ENCODE assay signal across 8 mouse cellular contexts in the genomic region with DNA sequence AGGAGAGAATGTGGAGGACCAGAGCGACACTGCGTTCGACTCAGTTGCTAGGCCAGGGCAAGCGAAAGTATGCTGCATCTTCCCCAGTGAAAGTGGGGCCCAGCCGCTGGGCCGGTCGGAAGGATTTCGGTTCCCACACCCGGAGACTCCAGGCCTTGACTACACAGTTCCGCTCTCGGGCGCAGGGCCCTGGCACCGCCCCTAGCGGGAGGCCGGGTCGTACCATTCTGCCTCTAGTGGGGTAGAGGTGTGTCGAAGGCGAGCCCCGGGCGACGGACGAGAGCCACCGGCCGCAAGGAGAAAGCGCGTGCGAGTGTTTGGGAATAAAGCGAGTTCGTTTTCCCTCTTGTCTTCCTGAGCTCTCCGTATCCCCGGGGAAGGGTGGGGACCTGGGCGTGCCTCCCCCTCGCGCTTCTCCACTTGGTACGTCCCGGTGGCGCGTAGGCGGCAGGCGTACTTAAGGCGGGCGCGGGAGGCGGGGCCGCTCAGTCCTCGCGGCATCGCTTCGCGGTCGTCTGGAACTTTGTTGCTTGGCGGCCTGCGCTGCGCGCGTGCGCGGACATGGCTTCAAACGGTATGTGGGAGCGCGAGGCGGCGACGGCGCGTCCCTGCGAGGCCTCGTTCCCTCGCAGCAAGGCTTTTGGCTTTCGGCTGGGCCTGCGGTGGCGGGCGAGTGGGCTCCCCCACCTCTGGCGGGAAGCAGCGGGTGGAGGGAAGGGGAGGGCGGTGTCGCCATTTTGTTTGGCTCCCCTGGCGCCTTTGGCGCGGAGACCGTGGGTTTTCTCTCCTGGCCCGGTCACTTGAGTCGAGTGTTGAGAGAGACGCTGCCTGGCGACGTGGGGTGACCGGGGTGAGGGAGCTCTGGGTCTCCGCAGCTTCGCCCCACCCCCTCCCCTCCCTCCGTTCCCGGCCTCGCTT. TPM values are rescaled to one million over a fixed set of nuclear protein-coding genes. Genes with fewer than 3 reads are reported as not detected.
DNase-seq lines count a peak whose midpoint lies in the region; ATAC-seq and TF ChIP-seq lines count a peak whose summit lies in the region.

A gene (plus strand): TSS at position 454 of the 918 bp plus-strand sequence.

- no peaks in the 10 kb centered on the region for H3K27me3 ChIP-seq in Patski
- H3K27me3 ChIP-seq in hindbrain, embryonic 14.5 days (ENCODE audit: control insufficient read depth, insufficient read depth, low read length) = no peaks in the 10 kb centered on the region

- under 1% methylated on average over 85 of the region's 92 CpGs for WGBS in hindbrain, embryonic 14.5 days

- peak; percentile 66 for DNase-seq in Patski (ENCODE audit: low read depth, low spot score)
- DNase-seq in cerebellum, postnatal 14 days = peak; percentile 98 to 99
- DNase-seq in frontal cortex, postnatal 25 days (ENCODE audit: low spot score in 2 of 2) = peak; percentile 95 to 96
- DNase-seq in hindbrain, embryonic 14.5 days (ENCODE audit: low spot score) = peak; percentile 96
- DNase-seq in layer of hippocampus, postnatal 36 days = peak; percentile 95
- DNase-seq in lung, postnatal 36 days = peak; percentile 95
- peak; percentile 96 for DNase-seq in retina, postnatal 1 day
- peak; percentile 90 to 96 for DNase-seq in urinary bladder, adult 18-20 months (ENCODE audit: low spot score in 2 of 2)

- POLR2A ChIA-PET in Patski (lab: Charles Lee) = interaction anchor here (0.8 to 1.5 kb wide), 9 partner anchors 9 to 124 kb away, joined by 3 to 8 read pairs (median 3); no protein-coding TSS in a partner anchor

- H3K4me1 ChIP-seq in hindbrain, embryonic 14.5 days (replicated peaks; ENCODE audit: control insufficient read depth, insufficient read depth, low read length) = peaks cover 26% of the 10 kb centered on the region

- H3K36me3 ChIP-seq in hindbrain, embryonic 14.5 days (replicated peaks; ENCODE audit: control insufficient read depth, insufficient read depth) = peaks cover 32% of the 10 kb centered on the region

- H3K4me2 ChIP-seq in hindbrain, embryonic 14.5 days (replicated peaks) = peak within 1 kb of the TSS; percentile 93

- CTCF ChIA-PET in Patski (lab: Charles Lee) = interaction anchor here (0.7 to 1.3 kb wide), 3 partner anchors 14 to 32 kb away, joined by 3 to 4 read pairs (median 4); no protein-coding TSS in a partner anchor

- H3K9ac ChIP-seq in hindbrain, embryonic 14.5 days = peak within 1 kb of the TSS; percentile 99

- no peaks in the 10 kb centered on the region for H3K9me3 ChIP-seq in hindbrain, embryonic 14.5 days (ENCODE audit: control insufficient read depth, low read length)

- peak; percentile 83 for ATAC-seq in Patski
- ATAC-seq in hindbrain, embryonic 14.5 days (ENCODE audit: low FRiP score) = peak; percentile 94

- in situ Hi-C loops in Patski (cut with MboI; ENCODE audit: low pct_unique_long_range_greater_than_20kb) = no loop called here

- peak within 1 kb of the TSS; percentile 92 for H3K4me3 ChIP-seq in hindbrain, embryonic 14.5 days (replicated peaks; ENCODE audit: low read length)

- H3K27ac ChIP-seq in hindbrain, embryonic 14.5 days = peak within 1 kb of the TSS; percentile 99

- TF ChIP-seq CTCF in Patski (IDR thresholded peaks at IDR 0.05) = no peak

RNA-seq across cellular contexts. Expression of the gene that starts here (rescaled TPM):
- polyA plus RNA-seq in Patski (2021) = 469 TPM
- polyA plus RNA-seq in hindbrain, embryonic 14.5 days (2014; fragmentation: Nextera tagmentation; extraction: Ambion mirVana) = 39.0 and 44.2 TPM in 2 replicates
- total RNA-seq in layer of hippocampus, postnatal 36 days (2021) = 100 to 1,000 TPM; 301 to 325 TPM

Comparison
In these comparisons a context has a peak if more than half of its experiments do, and no peak if none do; other contexts are left out.
1. Peak in every context shown above with its lines: DNase-seq, ATAC-seq, H3K4me3 ChIP-seq and H3K27ac ChIP-seq.
2. RNA of the gene that starts here (polyA plus RNA-seq): 469 TPM in Patski (single experiment); 39.0 to 44.2 TPM in hindbrain, embryonic 14.5 days; every median in the first group is over 10 times any median in the second.